ENCODE assay signal across 25 mouse cellular contexts in genomic region chr11:60297772-60298171, GRCm38 (mm10). TPM values are rescaled to one million over a fixed set of nuclear protein-coding genes. Genes with fewer than 3 reads are reported as not detected.
DNase-seq lines count a peak whose midpoint lies in the region; ATAC-seq and TF ChIP-seq lines count a peak whose summit lies in the region.
"Had no signal": no experiment of that assay in that cellular context is flagged by ENCODE, and none has a peak within 500 bp of the region (broad histone marks: within the 10 kb centered on the region; RNA-seq: fewer than 3 reads in every experiment).

No protein-coding gene starts in this region.

- H3K9me3 ChIP-seq in midbrain, embryonic 11.5 days (ENCODE audit: control insufficient read depth, low read length): no peaks in the 10 kb centered on the region
- H3K9me3 ChIP-seq in midbrain, embryonic 16.5 days (replicated peaks; ENCODE audit: control insufficient read depth, low read length, poor library complexity, severe bottlenecking): no peaks in the 10 kb centered on the region
- no peaks in the 10 kb centered on the region for H3K9me3 ChIP-seq in ES-Bruce4 (replicated peaks; ENCODE audit: control insufficient read depth, insufficient read depth, low read length, poor library complexity, severe bottlenecking)
- H3K9me3 ChIP-seq: embryonic facial prominence, embryonic 10.5 days; embryonic facial prominence, embryonic 12.5 days; forebrain, embryonic 10.5 days; forebrain, embryonic 12.5 days had no signal

- no peak for TF ChIP-seq CTCF in kidney, adult 2 months (conservative IDR thresholded peaks at IDR 0.05; ENCODE audit: insufficient read depth, insufficient read length, low read depth, low read length)
- TF ChIP-seq CTCF in ES-Bruce4 (IDR thresholded peaks at IDR 0.05; ENCODE audit: low read depth, low read length): no peak

- no peak for TF ChIP-seq POLR2A in kidney, adult 2 months (IDR thresholded peaks at IDR 0.05; ENCODE audit: low read depth, low read length)
- no peak for TF ChIP-seq POLR2A in ES-Bruce4 (IDR thresholded peaks at IDR 0.05; ENCODE audit: insufficient read depth, low read length)

- no peaks in the 10 kb centered on the region for H3K36me3 ChIP-seq in kidney, adult 2 months (ENCODE audit: control insufficient read depth, insufficient read depth, low read length)
- no peaks in the 10 kb centered on the region for H3K36me3 ChIP-seq in midbrain, embryonic 11.5 days (ENCODE audit: control insufficient read depth, insufficient read depth, low read length)
- no peaks in the 10 kb centered on the region for H3K36me3 ChIP-seq in midbrain, embryonic 16.5 days (ENCODE audit: control insufficient read depth, insufficient read depth, low read length)
- no peaks in the 10 kb centered on the region for H3K36me3 ChIP-seq in ES-Bruce4 (ENCODE audit: control insufficient read depth, insufficient read depth, low read length, poor library complexity, severe bottlenecking)
- H3K36me3 ChIP-seq: embryonic facial prominence, embryonic 10.5 days; embryonic facial prominence, embryonic 12.5 days; forebrain, embryonic 10.5 days; forebrain, embryonic 12.5 days had no signal

- TF ChIP-seq EP300 in ES-Bruce4 (IDR thresholded peaks at IDR 0.05; ENCODE audit: insufficient read depth, low read depth, low read length): peak; percentile 95

- H3K27ac ChIP-seq in kidney, adult 2 months (ENCODE audit: insufficient read depth, low read depth, low read length): peak overlapping the region; percentile 17; the same call in 1 of the 2 replicates
- no peak overlapping the region for H3K27ac ChIP-seq in midbrain, embryonic 11.5 days (ENCODE audit: low read depth, low read length)
- H3K27ac ChIP-seq in midbrain, embryonic 16.5 days (ENCODE audit: low read length): no peak overlapping the region
- no peak overlapping the region for H3K27ac ChIP-seq in ES-Bruce4 (ENCODE audit: insufficient read depth, low read length)
- H3K27ac ChIP-seq: embryonic facial prominence, embryonic 10.5 days; embryonic facial prominence, embryonic 12.5 days; forebrain, embryonic 10.5 days; forebrain, embryonic 12.5 days had no signal

- H3K27me3 ChIP-seq in kidney, adult 2 months (replicated peaks; ENCODE audit: control insufficient read depth, insufficient read depth, low read length): no peaks in the 10 kb centered on the region
- no peaks in the 10 kb centered on the region for H3K27me3 ChIP-seq in midbrain, embryonic 11.5 days (ENCODE audit: control insufficient read depth, insufficient read depth, low read length)
- no peaks in the 10 kb centered on the region for H3K27me3 ChIP-seq in midbrain, embryonic 16.5 days (ENCODE audit: control insufficient read depth, insufficient read depth, low read depth, low read length)
- no peaks in the 10 kb centered on the region for H3K27me3 ChIP-seq in ES-Bruce4 (ENCODE audit: control insufficient read depth, insufficient read depth, low read length, poor library complexity, severe bottlenecking)
- H3K27me3 ChIP-seq: CH12.LX; embryonic facial prominence, embryonic 12.5 days; forebrain, embryonic 12.5 days had no signal

- DNase-seq in kidney, adult 2 months: no peak
- DNase-seq in kidney, postnatal 14 days: no peak
- peak; percentile 69 for DNase-seq in midbrain, embryonic 11.5 days (ENCODE audit: low spot score, missing footprints)
- peak; percentile 35 for DNase-seq in ZHBTc4 (ENCODE audit: low read depth, low spot score)
- DNase-seq: adrenal gland, adult 2 months; adrenal gland, postnatal 10 days; adrenal gland, postnatal 25 days; B cell, adult 2 months; cerebellum, adult 11 months; cerebellum, adult 18-20 months; cerebellum, adult 8-10 months; cerebellum, adult 9-11 months; cerebellum, postnatal 25 days had no signal

- 57% methylated on average over 3 of the region's 3 CpGs for WGBS in kidney, adult 2 months
- 80% methylated on average over 3 of the region's 3 CpGs for WGBS in midbrain, embryonic 11.5 days
- 83% methylated on average over 3 of the region's 3 CpGs for WGBS in midbrain, embryonic 16.5 days

- H3K4me3 ChIP-seq in kidney, adult 2 months (ENCODE audit: insufficient read depth, low read depth, low read length): no peak overlapping the region
- H3K4me3 ChIP-seq in midbrain, embryonic 11.5 days (ENCODE audit: low read depth, low read length): no peak overlapping the region
- H3K4me3 ChIP-seq in midbrain, embryonic 16.5 days (ENCODE audit: low read depth, low read length): no peak overlapping the region
- no peak overlapping the region for H3K4me3 ChIP-seq in ES-Bruce4 (ENCODE audit: low read depth, low read length)
- H3K4me3 ChIP-seq: embryonic facial prominence, embryonic 10.5 days; embryonic facial prominence, embryonic 12.5 days; erythroblast, embryonic 14.5 days; forebrain, embryonic 10.5 days; forebrain, embryonic 12.5 days had no signal

- ATAC-seq in midbrain, embryonic 11.5 days (ENCODE audit: low FRiP score): no peak
- no peak for ATAC-seq in midbrain, embryonic 16.5 days
- no peak for ATAC-seq in erythroblast, adult 5-6 weeks (replicated peaks; ENCODE audit: low FRiP score, poor library complexity, severe bottlenecking)
- ATAC-seq: CD4-positive, CD25-positive, alpha-beta regulatory T cell, adult 4 months; forebrain, embryonic 14.5 days; forebrain, embryonic 16.5 days had no signal

- H3K4me1 ChIP-seq in kidney, adult 2 months (ENCODE audit: control insufficient read depth, insufficient read depth, low read length): peaks cover 33% of the 10 kb centered on the region
- H3K4me1 ChIP-seq in midbrain, embryonic 11.5 days (ENCODE audit: control insufficient read depth, insufficient read depth, low read length): peaks cover 13% of the 10 kb centered on the region; the same call in 1 of the 2 replicates
- H3K4me1 ChIP-seq in midbrain, embryonic 16.5 days (ENCODE audit: control insufficient read depth, insufficient read depth, low read length): peaks cover 55% of the 10 kb centered on the region
- H3K4me1 ChIP-seq in ES-Bruce4 (ENCODE audit: control insufficient read depth, insufficient read depth, low read length): peaks cover 11% of the 10 kb centered on the region

- H3K9ac ChIP-seq in midbrain, embryonic 11.5 days (ENCODE audit: low read length): no peak overlapping the region
- H3K9ac ChIP-seq in midbrain, embryonic 16.5 days (ENCODE audit: low read depth, low read length): no peak overlapping the region
- H3K9ac ChIP-seq in ES-Bruce4 (ENCODE audit: low read depth, poor library complexity, severe bottlenecking): no peak overlapping the region
- H3K9ac ChIP-seq: embryonic facial prominence, embryonic 12.5 days; forebrain, embryonic 12.5 days had no signal

- H3K4me2 ChIP-seq in midbrain, embryonic 11.5 days: no peak overlapping the region
- H3K4me2 ChIP-seq in midbrain, embryonic 16.5 days (ENCODE audit: low read length): no peak overlapping the region
- H3K4me2 ChIP-seq: embryonic facial prominence, embryonic 12.5 days; forebrain, embryonic 12.5 days had no signal

RNA-seq across cellular contexts. Expression of gene Tom1l2, which starts 54.9 kb away (rescaled TPM):
- 95.2 and 125 TPM in 2 replicates for polyA plus RNA-seq in kidney, adult 2 months (2012; rRNA removed)
- polyA plus RNA-seq in midbrain, embryonic 11.5 days (2014; fragmentation: Nextera tagmentation; extraction: Ambion mirVana): 12.1 and 12.8 TPM in 2 replicates
- 66.4 and 74.6 TPM in 2 replicates for polyA plus RNA-seq in midbrain, embryonic 16.5 days (2015; fragmentation: Nextera tagmentation; extraction: Ambion mirVana)
- polyA plus RNA-seq in ES-Bruce4 (2011; ENCODE audit: insufficient read depth, insufficient read length, low read depth, missing spikeins): 9.9 and 12.4 TPM in 2 replicates
- 2.7 and 4.8 TPM in 2 replicates for total RNA-seq in erythroblast, adult 5-6 weeks (2015; ENCODE audit: low replicate concordance)
- total RNA-seq in erythroblast, adult 5-6 weeks (2017; ENCODE audit: low replicate concordance): 2.0 and 9.2 TPM in 2 replicates

RNA-seq across cellular contexts. Expression of gene Drc3, which starts 55.4 kb away (rescaled TPM):
- 2.6 and 2.8 TPM in 2 replicates for polyA plus RNA-seq in kidney, adult 2 months (2012; rRNA removed)
- 2.0 and 2.4 TPM in 2 replicates for polyA plus RNA-seq in midbrain, embryonic 11.5 days (2014; fragmentation: Nextera tagmentation; extraction: Ambion mirVana)
- polyA plus RNA-seq in midbrain, embryonic 16.5 days (2015; fragmentation: Nextera tagmentation; extraction: Ambion mirVana): 6.6 and 7.1 TPM in 2 replicates
- 6.9 and 7.3 TPM in 2 replicates for polyA plus RNA-seq in ES-Bruce4 (2011; ENCODE audit: insufficient read depth, insufficient read length, low read depth, missing spikeins)
- total RNA-seq in erythroblast, adult 5-6 weeks (2015; ENCODE audit: low replicate concordance): 1.3 TPM in 1 of 2 replicates, not detected in the other
- not detected in 2 replicates for total RNA-seq in erythroblast, adult 5-6 weeks (2017; ENCODE audit: low replicate concordance)
- polyA plus RNA-seq: erythroblast, embryonic 14.5 days had no signal

Comparison
In these comparisons a context has a peak if more than half of its experiments do, and no peak if none do; other contexts are left out.
1. DNase-seq: peak in midbrain, embryonic 11.5 days (single experiment) and ZHBTc4 (single experiment); none in kidney, adult 2 months (single experiment) and kidney, postnatal 14 days (single experiment).